Mouse (Mus musculus) cerebellum, postnatal 36 days (tissue): Measurements from ENCODE around the gene Specc1l.

Source experiments
- DNase-seq, 2 experiments: peaks; one replicate each; pipeline ENCODE4 v3.0.0; 2021 to 2022; ENCODE audit warnings: mixed read lengths in 2 of 2

Gene Specc1l

DNA sequence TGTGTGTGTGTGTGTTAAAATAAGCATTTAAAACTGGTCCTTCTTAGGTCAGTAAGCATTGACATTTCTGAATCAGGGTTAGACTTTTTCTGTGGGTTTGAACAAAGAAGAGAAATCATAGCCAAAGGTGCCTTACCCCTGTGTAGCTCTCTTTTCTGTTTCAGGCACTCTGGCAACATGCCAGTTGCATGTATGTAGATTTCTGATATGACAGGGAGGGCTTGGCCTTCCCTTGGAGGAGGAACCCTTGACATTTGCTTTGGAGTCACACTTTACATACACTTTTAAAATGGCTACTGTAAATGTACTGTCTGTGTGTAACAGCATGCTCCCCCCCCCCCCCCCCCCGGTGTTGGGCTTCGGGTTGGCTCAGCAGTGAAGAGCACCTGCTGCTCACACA lies 12.8 kb downstream of the Specc1l start:
- no peak for DNase-seq

DNA sequence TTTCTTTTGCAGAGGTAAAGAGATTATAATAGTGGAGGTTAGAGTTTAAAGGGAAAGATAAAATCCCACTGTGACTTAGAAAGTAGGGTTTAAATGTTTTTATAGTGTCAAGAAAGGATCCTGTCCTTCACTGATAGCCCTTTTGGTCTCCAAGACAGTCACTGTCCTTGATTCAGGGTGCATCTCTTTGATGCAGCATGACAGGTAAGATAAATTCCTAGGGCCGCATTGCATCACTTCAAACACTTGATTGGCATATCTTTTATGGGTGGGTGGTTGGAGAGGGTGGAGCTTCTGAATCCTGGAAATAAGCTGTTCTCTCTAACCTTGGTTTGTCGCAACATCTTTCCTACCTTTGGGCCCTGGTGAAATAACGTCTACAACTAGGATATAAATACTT lies 15.5 kb downstream of the Specc1l start:
- DNase-seq = no peak

DNA sequence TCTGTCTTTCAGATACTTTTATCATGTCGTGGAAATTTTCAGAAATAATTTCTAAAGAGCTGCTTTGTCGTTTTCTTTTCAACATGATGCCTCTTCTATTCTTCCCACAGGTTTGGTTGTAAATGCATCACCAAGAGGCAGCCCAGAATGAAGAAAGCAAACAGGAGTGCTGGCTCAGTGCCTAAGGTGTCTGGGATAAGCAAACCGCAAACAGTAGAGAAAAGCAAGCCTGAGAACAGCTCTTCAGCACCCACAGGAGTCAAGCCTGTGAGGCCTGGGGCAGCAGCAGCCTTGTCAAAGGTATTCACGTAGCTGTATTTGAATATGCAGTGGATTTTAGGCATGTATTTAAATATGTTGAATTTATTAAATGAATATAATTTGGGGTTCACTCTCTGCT lies 18.7 kb downstream of the Specc1l start:
- peak; percentile 34 to 36 for DNase-seq

DNA sequence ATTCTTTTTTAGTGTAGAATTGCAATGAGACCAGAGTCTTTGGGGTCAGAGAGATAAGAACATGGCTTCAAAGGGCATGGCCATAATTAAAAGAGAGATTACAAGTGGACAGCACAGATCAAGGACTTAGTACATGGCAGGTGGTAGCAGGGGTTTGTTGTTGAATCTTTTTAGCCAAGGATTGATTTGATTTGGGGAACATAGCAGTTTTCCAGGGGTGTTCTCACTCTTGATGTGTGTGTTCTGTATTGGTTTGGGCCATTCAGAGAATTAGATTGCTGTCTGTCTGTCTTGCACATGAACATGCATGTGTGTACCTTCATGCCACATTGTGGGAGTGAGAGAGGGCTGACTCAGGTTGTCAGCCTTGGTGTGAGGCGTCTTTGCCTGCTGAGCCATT lies 20.0 kb downstream of the Specc1l start:
- no peak for DNase-seq

DNA sequence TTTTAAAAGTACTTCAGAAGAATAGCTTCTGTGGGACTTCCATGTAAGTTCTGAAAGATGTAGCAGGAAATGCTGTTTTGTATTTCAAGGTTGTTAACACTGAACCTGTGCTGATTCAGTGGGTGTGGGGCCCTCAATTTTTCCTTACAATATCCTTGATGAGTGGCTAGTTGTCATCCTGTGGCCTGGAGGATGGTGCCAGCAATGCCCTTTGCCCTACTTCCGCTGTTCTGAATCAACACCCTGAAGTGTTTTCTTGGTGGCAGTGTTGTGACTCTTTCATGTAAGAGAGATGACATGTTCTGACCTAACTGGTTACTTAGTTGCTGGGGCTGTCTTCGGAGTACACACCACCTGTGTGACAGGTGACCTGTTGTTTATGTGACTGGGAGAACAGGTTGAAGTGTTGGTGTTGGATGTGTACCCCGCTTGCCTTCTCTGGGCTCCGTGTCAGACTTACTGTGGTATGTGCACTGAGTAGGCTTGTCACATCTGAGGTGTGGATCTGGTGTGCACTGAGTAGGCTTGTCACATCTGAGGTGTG lies 20.8 kb downstream of the Specc1l start:
- DNase-seq = no peak

DNA sequence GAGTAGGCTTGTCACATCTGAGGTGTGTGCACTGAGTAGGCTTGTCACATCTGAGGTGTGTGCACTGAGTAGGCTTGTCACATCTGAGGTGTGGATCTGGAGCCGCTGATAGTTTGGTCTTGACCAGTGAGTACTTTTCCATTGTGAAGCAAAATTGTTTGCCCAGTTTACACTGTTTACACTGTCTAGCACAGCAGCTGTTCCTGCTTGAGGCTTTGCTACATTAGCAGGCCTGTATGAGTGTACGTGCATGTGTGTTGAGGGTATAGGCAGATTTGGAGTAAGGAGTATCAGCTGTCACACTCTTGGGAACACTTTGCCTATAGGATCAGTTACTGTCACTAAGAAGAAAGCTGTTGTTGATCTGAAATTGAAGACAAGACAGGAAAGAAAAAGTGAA lies 21.6 kb downstream of the Specc1l start:
- no peak for DNase-seq

DNA sequence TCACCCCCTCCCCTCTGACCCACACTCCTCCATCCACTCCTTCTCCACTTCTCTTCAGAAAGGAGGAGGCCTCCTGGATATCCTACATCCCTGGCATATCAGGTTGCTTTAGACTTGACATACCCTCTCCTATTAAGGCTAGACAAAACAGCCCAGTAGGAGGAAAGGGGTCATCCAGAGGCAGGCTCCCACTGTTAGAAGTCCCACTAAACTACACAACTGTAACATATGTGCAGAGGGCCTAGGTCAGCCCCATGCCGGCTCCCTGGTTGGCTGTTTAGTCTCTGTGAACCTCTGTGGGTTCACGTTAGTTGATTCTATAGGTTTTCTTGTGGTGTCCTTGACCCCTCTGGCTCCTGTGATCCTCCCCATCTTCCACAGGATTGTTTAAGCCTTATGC lies 23.9 kb downstream of the Specc1l start:
- no peak for DNase-seq

DNA sequence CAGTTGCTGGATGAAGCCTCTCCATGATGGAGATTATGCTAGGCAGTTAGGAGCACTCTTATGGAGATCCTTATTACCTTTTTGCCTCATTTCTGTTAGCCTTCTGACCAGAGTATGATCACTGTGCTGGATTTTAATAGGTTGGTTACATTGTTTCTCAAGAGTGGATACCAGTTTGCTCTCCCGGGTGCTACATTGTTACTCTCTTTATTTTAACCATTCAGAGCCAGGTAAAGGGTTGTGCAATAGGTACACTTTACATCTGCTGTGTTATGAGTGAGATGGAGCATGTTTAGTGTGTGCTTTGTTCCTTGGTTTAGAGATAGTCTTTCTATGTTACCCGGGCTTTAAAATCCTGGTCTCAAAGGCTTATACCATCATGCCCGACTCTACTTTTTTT lies 24.3 kb downstream of the Specc1l start:
- no peak for DNase-seq

DNA sequence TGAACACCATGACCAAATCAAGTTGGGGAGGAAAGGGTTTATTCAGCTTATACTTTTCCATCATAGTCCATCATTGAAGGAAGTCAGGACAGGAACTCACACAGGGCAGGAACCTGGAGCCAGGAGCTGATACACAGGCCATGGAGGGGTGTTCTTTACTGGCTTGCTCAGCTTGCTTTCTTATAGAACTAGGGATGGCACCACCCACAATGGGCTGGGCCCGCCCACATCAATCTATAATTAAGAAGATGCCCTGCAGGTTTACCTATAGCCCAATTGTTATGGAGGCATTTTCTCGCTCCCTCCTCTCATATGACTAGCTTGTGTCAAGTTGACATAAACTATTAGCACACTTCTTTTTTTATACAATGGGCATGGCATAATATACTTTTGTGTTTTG lies 25.3 kb downstream of the Specc1l start:
- DNase-seq = no peak

DNA sequence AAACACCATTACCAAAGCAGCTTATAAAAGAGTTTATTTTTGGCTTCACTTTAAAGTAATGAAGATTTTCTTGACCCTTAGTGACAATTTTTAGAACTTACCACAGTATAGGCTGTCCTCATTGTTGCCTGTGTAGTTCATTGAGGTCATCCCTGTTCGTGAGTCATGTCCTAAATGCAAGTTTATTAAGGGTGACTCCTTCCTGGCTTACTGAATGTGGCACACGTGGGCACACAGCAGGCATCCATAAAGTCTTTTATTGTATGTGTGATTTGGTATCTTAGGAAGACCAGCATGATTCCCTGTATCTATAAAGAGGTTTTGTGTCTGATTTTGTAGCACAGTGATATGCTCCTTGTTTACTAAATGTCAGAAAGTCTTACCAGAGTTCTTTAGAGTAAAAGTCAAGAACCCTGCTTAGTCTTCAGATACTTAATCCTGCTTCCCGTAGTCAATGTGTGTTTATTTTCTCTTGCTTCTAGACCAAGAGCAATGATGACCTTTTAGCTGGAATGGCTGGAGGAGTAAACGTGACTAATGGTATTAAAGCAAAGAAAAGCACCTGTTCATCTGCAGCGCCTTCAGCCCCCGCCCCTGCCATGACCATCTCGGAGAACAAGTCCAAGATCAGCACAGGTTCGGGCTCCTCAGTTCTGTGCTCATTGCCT lies 28.8 kb downstream of the Specc1l start:
- no peak for DNase-seq

DNA sequence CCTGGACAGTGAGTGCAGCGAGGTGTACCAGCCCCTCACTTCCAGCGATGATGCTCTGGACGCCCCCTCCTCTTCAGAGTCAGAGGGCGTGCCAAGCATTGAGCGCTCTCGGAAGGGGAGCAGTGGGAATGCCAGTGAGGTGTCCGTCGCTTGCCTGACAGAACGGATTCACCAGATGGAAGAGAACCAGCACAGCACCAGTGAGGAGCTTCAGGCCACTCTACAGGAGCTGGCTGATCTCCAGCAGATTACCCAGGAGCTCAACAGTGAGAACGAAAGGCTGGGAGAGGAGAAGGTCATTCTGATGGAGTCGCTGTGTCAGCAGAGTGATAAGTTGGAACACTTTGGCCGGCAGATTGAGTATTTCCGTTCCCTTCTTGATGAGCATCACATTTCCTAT lies 33.9 kb downstream of the Specc1l start:
- peak; percentile 78 to 83 for DNase-seq

DNA sequence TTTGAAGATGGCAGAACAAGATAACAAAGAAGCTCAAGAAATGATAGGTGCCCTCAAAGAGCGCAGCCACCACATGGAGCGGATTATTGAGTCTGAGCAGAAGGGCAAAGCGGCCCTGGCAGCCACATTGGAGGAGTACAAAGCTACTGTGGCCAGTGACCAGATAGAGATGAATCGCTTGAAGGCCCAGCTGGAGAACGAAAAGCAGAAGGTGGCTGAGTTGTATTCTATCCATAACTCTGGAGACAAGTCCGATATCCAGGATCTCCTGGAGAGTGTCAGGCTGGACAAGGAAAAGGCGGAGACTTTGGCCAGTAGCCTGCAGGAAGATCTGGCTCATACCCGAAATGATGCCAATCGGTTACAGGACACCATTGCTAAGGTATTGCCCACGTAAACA lies 34.5 kb downstream of the Specc1l start:
- peak; percentile 47 to 61 for DNase-seq

DNA sequence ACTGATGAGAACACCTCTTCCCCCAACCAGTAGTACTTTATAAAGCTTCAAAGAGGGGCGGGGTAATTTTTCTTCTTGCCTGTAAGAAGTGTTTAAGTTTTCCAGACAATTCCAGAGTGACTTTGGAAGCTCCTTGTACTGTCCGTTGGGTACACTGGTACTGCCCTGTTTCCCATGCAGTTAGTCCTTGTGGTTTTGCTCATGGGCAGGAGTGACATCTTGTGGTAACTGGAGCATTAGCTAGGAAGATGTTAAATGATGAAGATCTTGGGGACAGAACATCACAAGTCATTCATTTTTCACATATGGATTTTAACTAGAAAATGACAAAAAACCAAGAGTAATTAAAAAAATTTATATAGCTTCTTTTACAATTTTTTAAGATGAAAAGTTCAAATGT lies 39.1 kb downstream of the Specc1l start:
- DNase-seq = peak in 1 of 2 experiments; percentile 29

DNA sequence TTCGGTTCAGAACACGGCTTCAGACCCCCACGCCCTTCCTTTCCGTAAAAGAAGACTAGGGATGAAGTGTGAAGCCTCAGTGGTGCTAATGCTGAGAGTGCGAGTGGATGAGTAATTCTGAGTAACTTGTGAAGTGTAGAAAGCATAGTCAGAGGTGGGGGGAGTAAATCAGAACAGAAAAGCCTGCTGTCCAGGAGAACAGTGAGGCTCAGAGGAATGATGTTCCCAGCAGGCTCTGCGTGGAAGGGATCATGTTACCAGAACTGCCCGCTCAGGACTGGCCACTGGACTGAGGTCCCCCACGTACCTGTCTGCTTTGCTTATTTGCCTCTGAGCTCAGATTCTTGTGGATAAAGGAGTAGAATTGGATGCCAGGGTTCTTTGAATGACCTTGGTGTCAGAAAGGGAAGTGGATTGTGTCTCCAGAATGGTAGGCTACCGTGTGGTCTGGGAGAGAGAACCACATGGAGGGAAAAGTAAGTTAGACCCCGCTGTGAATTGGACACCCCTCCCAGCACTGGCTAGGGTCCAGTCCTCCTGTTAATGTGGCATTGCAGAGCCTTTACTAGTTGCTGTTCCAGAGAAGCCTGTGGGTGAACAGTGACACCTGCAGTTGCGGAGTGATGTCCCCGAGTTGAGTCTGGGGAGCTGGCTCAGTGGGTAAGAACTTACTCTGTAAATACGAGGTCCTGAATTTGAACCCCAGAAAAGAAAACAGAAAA lies 40.6 kb downstream of the Specc1l start:
- DNase-seq = peak; percentile 42 to 48

DNA sequence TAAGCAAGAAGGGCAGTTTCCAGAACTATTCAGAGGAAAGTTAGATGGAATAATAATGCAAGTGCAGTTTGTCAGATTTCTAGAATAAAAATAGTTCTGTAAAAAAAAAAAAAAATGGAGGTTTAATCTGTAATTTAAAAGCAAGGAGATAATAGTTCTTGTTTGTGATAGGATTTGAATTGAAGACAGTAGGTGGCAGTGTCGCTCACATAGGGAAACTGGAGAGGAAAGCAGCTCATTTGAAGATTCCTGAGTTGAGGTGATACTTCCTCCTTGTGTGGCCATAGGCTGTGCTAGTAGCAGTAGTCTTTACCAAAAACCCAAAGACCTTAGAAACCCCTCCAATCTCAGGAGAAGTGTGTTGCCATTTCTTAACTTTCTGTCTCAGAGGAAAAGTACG lies 43.2 kb downstream of the Specc1l start:
- no peak for DNase-seq

DNA sequence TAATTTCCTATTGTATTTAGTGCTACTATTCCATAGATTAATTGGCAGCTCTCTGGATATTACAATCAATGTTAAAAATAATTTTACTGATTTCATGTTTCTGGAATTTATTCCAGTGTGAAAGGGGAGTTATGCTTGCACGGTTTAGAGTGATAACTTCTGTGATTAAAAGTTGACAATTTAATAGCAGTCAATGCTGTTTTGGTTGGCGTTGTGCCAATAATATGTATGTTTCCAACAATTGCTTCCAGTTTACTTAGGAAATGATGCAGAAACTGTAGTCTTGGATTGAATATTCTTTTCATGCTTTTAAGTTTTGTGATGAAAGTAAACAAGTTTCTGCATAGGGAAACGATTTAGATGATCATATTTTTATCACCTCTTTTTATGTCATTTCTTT lies 45.5 kb downstream of the Specc1l start:
- DNase-seq = no peak

DNA sequence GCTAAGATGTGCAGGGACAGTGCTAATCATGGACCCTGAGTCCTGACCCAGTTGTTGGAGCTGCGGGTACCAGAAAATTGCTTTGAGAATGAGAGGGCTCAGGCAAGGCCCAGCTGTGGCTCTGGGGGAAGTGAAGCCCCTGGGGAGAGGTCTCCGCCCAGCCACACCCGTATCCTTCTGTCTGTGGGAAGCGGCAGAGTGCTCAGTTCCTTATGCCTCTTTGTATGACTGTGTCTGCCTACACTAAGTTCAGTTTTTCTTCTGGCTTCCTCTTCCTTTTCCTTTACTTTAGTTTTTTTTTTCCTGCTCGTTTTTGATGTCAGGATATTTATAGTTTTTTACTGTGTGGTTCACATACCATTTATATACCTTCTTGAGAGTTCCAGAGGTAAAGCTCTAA lies 46.4 kb downstream of the Specc1l start:
- no peak for DNase-seq

DNA sequence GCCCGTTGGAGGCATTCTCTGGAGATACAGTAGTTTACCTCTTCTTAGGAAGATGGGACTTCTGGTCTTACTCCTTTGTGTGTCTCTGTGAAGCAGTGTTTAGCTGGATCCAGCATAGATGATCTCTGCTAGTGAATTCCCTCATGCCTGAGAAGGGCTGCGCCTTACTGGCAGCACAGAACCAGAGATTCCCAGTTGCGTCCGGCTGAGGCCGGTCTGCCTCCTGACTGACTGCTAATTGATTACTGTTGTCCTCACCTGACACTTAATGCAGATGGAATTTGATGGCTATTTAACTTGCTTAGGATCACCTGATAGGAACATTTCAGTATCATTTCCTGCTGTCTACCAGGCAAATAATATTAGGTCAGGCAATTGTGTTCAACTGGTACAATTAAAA lies 49.4 kb downstream of the Specc1l start:
- DNase-seq = no peak

DNA sequence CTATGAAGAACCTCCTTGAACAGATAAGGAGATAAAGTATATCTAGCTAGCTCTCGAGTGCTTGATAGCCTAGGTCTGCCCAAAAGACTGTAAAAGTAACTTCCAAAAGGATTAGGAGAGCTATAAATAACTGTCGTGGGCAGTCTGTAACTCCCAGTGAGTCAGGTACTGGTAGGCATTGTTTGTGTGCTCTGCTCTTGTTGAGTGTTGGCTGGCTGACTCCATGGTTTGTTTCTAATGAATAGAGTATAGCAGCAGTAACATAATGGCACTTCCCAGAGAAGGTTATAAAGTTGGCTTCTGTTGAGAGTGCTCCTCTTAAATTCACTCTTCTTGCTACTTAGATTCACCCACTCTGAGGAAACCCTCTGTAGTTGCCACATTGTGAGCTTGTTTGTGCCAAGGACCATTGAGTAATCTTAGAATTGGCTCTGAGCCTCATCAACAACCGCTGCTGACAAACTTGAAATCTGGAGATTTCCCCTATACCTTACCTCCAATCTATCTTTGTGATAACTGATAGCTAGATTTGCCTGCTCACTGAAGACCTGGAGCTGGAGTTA lies 53.2 kb downstream of the Specc1l start:
- no peak for DNase-seq

DNA sequence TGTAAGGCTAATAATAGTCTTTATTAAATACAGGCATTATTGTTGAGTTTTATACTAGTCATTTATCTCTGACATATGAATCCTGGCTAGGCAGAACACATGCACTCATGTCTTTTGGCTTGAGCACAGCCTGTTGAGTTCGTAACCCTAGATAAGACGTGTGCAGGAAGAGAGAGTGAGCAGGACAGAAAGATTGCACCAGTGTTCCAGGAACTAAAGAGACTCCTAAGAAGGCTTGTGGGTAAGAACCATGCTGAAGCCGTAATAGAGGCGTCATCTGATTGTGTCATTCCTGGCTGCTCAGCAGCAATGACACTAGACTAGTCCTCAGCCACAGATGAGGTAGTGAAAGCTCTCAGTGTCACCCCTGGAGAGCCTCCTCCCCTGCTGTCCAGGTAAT lies 61.1 kb downstream of the Specc1l start:
- DNase-seq = no peak

DNA sequence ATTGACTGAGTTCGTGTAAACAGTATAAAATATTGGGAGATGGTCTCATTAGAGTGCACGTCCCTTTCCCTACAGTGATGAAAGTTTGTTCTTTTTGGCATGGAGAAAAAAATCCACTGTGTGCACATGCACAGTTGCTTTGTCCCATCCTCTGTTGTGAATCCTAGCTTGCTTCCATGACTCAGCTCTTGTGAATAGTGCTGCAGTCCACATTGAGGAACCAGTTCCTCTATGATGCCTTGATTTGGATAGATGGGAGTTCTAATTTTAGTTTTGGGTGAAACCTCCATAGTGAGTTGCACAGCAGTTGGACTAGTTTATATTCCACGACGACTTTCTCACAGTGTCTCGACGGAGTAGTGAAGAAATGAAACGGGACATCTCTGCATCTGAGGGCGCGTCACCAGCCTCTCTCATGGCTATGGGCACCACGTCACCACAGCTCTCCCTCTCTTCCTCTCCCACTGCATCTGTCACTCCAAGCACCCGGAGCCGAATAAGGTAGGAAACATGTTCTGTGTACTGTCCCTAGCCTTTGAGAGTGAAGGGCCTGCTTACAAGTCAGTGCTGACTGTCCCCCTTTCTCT lies 64.6 kb downstream of the Specc1l start:
- DNase-seq = no peak

DNA sequence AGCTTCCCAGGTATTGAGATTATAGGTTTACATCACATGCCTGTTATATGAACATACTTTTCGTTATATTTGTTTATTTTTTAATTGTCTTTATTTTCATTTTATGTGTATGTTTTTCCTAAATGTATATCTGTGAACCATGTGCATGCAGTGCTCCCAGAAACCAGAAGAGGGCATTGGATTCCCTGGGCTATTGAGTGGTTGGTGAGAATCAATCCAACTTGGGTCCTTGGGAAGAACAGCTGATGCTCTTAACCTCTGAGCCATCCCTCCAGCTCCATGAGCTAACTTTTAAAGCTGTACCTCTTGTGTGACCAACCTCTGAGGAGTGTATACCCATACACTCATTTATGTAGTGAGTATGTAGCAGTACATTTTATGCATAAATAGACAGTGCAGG lies 65.6 kb downstream of the Specc1l start:
- peak in 1 of 2 experiments; percentile 34 for DNase-seq

DNA sequence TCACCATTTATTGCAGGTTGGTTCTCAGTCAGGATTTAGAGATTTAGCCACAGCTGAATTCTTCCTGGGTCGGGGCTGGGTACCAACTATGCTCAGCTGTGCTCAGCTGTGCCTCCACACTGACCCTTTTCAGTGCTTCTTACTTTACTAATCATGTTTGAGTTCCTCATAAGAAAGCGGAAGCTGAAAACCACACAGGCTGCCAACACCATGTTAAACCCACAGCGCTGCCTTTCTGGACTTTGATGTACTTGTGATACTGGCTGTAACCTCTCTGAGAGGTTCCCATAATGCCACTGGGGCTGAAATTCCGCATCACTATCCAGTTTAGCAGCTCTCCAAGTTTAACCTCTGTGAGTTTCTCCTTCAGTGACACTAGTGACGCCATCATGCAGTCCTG lies 70.8 kb downstream of the Specc1l start:
- DNase-seq = no peak

DNA sequence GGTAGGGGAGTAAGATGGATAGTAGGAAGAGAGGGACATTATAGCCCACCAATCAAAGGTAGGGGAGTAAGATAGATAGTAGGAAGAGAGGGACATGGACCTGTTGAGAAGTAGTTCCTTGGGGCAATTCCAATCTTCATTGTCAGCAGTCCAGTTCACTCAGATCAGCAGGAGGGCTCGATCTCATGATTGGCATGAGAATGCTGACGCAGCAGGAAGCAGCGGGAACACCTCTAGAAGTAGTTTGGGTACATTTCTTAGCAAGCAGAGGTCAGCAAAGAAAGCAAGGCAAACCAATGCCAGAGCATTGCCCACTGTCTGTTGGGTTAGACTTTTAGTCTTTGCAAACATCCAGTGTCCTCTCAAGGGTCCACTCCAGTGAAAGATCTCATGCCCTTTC lies 71.9 kb downstream of the Specc1l start:
- DNase-seq = no peak
